Mouse (Mus musculus) CD8-positive naive resting alpha-beta T cell, adult 2 months (primary cell): ENCODE data around the gene 2510002D24Rik.

Source experiments
- DNase-seq, 2 experiments: peaks; one replicate each; pipeline ENCODE4 v3.0.0; 2022; ENCODE audit warnings: low read depth in 2 of 2, low spot score in 2 of 2

2510002D24Rik gene

GRCm38 (mm10) chr16:18836468-18837208 is at the start of gene 2510002D24Rik, which contains the start of gene Gm28539:
2510002D24Rik (plus strand) TSS chr16:18836578.
Gm28539 (plus strand) TSS chr16:18836584.
- DNase-seq, result peak; percentile 82 to 85

- no peak for DNase-seq
These were observed 49.7 kb upstream of the 2510002D24Rik start for GRCm38 (mm10) chr16:18786652-18787051.

- no peak for DNase-seq
These were observed 47.6 kb upstream of the 2510002D24Rik start for GRCm38 (mm10) chr16:18788627-18789406.

DNA sequence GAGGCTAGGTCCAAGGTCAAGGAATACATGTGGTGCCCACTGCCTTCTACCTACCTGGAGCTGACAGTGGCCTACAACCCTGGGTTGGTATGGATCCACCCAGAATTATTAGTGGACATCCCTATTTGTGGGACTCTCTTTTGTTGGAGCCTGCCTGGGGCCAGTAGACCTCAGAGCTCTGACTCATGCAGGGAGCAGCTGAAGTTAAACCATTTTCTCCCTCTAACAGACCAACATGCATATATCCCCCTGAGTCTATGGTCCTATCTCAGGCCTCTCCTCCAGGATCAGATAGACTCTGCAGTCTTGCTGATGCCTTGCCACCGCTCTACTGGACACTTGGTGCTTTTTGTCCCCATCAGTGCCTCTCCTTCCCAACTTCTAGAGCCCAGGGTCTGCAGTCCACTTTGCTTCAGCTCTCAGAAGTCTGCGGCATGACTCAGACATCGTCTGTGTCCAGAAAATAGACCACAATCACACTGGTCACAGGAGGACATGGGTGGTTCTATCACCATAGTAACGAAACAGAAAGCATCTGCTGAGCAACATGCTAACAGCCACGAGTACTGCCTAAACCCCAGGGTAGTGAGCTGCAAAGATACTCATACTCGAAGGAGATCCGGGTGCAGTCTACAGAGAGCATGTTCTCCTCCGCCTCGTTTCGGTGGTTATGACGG is 41.0 kb upstream of the 2510002D24Rik start:
- DNase-seq, result no peak

DNA sequence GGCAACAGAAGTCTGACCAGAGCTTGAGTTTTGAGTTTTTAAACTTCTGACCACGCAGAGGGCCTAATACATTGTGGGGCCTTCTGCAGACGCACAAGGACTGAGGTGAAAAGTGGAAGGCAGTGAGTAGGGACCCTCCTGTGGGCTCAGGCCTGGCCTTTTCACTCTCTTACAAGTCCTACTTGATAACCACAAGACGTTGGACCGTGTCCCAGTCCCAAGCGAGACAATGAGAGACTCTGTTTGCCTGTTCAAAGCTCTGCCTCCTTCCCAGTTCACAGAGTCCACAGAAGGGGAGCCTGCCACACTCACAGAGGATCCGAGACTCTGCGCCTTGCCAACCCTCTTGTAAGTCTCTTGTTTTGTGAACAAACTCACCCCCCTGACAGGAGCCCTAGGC is 39.7 kb upstream of the 2510002D24Rik start:
- DNase-seq, result no peak

DNA sequence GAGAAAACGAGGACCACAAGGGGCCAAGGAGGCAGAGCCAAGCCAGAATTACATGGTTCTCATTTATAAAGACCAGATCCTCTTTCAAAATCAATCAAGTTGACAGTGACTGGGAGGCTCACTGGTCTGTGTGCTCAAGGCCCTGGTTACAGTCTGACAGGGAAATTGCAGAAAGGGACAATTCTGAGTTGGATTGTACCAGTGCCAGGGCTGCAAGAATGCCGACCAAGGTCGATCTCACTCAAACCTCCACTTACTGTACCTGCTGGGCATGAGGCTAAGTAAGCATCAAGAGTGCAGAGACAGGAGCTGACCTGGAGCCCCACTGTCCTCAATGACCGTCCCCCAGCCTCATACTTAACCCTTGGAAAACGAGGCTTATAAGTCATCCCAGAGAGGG is 38.2 kb upstream of the 2510002D24Rik start:
- no peak for DNase-seq

DNA sequence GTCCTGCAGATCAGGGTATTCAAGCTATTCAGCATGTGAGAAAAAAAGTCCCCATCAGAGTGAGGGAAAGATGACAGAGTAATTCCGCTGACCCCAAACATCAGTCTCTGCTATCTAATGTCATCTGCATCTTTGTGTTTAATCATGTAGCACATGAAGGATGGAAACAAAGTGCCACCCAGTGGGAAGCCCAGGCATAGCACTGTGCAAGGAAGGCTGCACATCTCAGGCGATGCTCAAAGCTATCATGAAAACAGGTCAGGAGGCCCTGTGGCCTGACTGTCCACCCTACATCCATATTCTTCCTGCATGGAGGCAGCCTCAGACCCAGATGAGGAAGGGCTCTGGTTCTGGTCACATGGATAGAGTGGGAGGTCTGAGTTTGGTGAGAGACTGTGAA is 37.5 kb upstream of the 2510002D24Rik start:
- DNase-seq, result no peak

- DNase-seq, result no peak
These were observed 30.6 kb upstream of the 2510002D24Rik start for GRCm38 (mm10) chr16:18805746-18806145.

DNA sequence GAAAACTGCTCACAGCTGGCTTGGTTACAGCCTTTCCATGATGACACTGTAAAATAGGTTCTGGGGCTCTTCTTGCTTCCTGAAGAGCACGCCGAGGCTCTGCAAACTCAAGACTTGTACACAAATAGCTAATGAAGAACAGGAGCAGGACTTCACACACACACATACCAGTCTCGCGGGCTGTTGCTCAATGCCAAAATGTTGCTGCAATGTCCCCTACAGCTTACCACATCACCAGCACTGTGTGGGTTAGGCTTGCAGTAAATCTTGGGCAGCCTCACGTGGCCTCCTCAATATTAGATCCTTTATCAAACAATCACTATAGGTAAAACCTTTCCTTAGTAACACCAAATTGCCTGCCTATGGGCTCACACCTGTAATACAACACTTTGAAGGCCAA is 27.4 kb upstream of the 2510002D24Rik start:
- no peak for DNase-seq

GRCm38 (mm10) chr16:18811032-18811431 is 25.3 kb upstream of the 2510002D24Rik start:
- peak; percentile 4 to 11 for DNase-seq

DNA sequence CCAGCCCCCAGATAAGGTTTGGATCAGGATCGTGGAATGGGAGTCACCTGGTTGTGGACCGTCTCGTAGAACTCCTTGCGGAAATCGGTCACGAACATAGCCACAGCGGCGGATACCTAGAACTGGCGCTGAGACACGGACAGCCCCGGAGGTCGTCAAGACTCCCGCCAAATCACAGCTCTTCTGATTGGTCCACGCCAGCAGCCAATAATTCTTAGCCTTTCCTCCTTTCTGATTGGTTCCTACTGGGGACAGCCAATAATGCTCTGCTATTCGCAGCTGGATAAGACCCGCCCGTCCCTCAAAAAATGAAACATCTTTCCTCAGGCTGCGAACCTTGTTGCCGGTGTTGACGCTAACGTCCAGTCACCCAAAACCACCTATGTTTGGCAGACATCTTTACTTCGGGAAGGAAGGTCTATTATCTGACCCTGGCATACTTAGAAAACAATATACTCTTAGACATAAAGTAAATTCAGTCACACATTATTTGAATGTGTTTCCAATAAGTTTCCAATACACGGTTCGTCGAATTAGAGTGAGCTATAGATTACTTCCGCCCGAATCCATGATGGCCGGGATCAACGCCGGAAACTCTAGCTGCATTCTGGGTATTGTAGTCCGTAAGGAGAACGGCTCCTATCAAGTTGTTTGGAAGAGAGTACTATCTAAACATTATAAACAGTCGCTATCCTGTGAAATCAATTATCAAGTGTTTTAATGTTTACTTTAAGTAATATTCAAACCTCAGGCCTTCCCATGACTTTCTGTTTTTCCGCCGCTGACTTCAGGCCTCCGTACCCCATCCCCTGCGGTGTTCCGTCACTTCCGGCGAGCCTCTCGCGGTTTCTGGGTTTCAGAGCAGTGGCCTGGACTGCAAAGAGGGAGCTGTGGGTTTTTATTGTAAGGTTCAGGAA is 24.7 kb upstream of the 2510002D24Rik start, which contains the start of the genes Ufd1 and Cdc45:
Gene Ufd1 (plus strand): TSS at position 312 of the 917 bp plus-strand sequence.
Gene Cdc45 (minus strand): TSS at position 520 of the 917 bp plus-strand sequence.
- DNase-seq, result peak; percentile 83 to 85

DNA sequence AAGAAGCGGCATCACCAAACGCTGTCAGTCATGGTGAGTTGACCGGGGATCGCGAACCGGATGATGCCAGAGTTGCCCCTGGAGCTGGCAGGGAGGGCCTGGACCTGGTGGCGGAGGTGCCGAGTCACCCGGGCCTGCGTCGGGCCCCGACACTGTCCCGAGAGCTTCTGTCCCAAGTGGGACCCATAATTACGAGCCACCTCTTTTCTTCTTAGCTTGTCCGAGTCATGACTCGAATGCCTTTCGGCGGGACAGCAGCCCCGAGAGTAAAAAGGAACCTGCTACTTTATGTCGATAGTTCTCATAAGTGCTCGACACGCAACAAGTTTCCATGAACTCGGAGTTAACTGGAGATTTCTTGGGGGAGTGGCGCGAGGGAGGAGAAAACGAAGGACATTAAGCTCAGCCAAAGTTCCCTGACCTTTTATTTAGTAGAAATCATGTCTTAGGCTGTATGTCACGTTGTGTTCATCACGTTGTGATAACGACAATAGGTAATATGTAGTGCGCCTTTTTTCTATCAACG is 23.9 kb upstream of the 2510002D24Rik start:
- DNase-seq, result no peak

DNA sequence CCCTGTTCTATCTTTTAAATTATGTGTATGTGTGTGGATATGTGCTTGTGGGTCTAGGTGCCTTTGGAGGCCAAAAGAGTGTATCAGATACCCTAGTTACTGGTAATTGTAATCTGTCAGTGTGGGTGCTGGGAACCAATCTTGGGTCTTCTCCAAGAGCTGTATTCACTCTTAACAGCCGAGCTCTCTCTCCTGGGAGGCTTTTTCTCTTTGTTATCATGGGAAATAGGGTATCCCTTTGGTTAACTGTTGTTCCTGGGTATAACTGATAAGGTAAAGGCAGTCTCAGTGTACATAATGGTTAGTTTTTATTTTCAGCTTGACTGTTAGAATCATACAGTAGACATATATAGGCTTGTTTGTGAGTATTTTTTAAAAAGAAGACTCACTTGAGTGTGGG is 14.0 kb upstream of the 2510002D24Rik start:
- DNase-seq, result no peak

- no peak for DNase-seq
These were observed 13.5 kb upstream of the 2510002D24Rik start for GRCm38 (mm10) chr16:18822925-18823324.

GRCm38 (mm10) chr16:18828630-18829029 is 7.7 kb upstream of the 2510002D24Rik start:
- no peak for DNase-seq

DNA sequence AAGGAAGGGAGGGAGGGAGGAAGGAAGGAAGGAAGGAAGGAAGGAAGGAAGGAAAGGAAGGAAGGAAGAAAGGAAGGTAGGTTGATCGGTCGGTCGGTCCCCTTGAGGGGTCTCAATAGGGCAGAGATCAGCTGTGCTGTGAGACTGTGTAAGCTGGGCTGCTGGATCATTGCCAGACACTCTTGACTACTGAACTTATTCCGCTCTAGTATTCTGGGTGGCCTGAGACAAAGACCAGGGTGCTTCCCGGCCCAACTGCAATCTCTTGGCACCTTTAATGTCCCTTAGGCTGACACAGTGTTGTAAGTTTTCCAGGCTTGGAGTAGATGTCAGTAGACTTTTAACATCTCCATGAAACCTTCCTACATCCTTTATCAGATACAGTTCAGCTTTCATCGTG is 7.3 kb upstream of the 2510002D24Rik start:
- DNase-seq, result no peak

- DNase-seq, result no peak
These were observed 2.9 kb upstream of the 2510002D24Rik start for GRCm38 (mm10) chr16:18833486-18833885.

- no peak for DNase-seq
These were observed 308 bp upstream of the 2510002D24Rik start for GRCm38 (mm10) chr16:18836073-18836467.

GRCm38 (mm10) chr16:18838346-18838745 is 2.0 kb downstream of the 2510002D24Rik start:
- DNase-seq, result no peak

GRCm38 (mm10) chr16:18846301-18846820 is 10.0 kb downstream of the 2510002D24Rik start:
- no peak for DNase-seq
